Mouse (Mus musculus) brain, embryonic 14.5 days (tissue): ENCODE measurements around the gene Creb3l4. TPM values are rescaled to one million over a fixed set of nuclear protein-coding genes. Genes with fewer than 3 reads are reported as not detected.
"Not testable (repeated sequence)": the region's sequence is repeated elsewhere in the genome, so short reads cannot be mapped to it uniquely, and the experiment has no call there.

Source experiments
- DNase-seq: peaks from one replicate; pipeline ENCODE4 v3.0.0-alpha.2; 2011; ENCODE audit warnings: low read depth
- CTCF ChIP-seq: fragments of 200-500 bp; IDR thresholded peaks from 2 replicates; pipeline ENCODE4 v1.5.1; 2012; ENCODE audit warnings: inconsistent platforms, mild to moderate bottlenecking, moderate library complexity, borderline replicate concordance; ENCODE audit not compliant: insufficient read depth, insufficient read length; ENCODE audit errors: extremely low read depth
- POLR2A ChIP-seq: fragments of 200-500 bp; IDR thresholded peaks from 2 replicates; pipeline ENCODE4 v1.6.1; 2012; ENCODE audit warnings: mild to moderate bottlenecking, inconsistent platforms, borderline replicate concordance; ENCODE audit not compliant: poor library complexity, insufficient read depth, insufficient read length, severe bottlenecking; ENCODE audit errors: extremely low read depth
- polyA plus RNA-seq: library from polyadenylated mRNA; depleted of rRNA; stranded (reverse); fragments of >200 nt; gene quantifications from 2 replicates; pipeline ENCODE4 v1.2.3, GENCODE M21; 2012

Gene Creb3l4
- polyA plus RNA-seq, 1 experiment, result 1.3 TPM

GRCm38 (mm10) chr3:90258521-90258920 is 15.2 kb upstream of the Creb3l4 start:
- DNase-seq, result no peak

GRCm38 (mm10) chr3:90256731-90257530 is 13.6 kb upstream of the Creb3l4 start:
- TF ChIP-seq CTCF, result no peak
- TF ChIP-seq POLR2A, result no peak

More at GRCm38 (mm10) chr3:90258521-90258920, 15.2 kb upstream of the Creb3l4 start:
- TF ChIP-seq CTCF, result no peak
- no peak for TF ChIP-seq POLR2A

GRCm38 (mm10) chr3:90255784-90256353 is 12.6 kb upstream of the Creb3l4 start:
- TF ChIP-seq CTCF (no peak), POLR2A (no peak)
- no peak for DNase-seq

More at GRCm38 (mm10) chr3:90256731-90257530, 13.6 kb upstream of the Creb3l4 start:
- no peak for DNase-seq

GRCm38 (mm10) chr3:90255194-90255565 is 11.9 kb upstream of the Creb3l4 start:
- no peak for TF ChIP-seq POLR2A
- TF ChIP-seq CTCF, result no peak
- DNase-seq, result no peak

GRCm38 (mm10) chr3:90254419-90255193 is 11.3 kb upstream of the Creb3l4 start:
- no peak for DNase-seq
- TF ChIP-seq POLR2A (no peak), CTCF (no peak)

- peak; percentile 100 for DNase-seq
- TF ChIP-seq CTCF (no peak), POLR2A (peak; percentile 89)
Observed at GRCm38 (mm10) chr3:90253653-90254418, 10.5 kb upstream of the Creb3l4 start, which contains the start of gene Crtc2. Gene Crtc2 (plus strand): TSS chr3:90254163.

- DNase-seq, result not testable (repeated sequence)
Observed at GRCm38 (mm10) chr3:90253174-90253573, 9.9 kb upstream of the Creb3l4 start.

- DNase-seq, result not testable (repeated sequence)
Observed at GRCm38 (mm10) chr3:90252659-90253058, 9.3 kb upstream of the Creb3l4 start.

- DNase-seq, result not testable (repeated sequence)
Observed at GRCm38 (mm10) chr3:90251731-90252226, 8.5 kb upstream of the Creb3l4 start.

- no peak for TF ChIP-seq CTCF
- no peak for TF ChIP-seq POLR2A
- peak; percentile 3 for DNase-seq
Observed at GRCm38 (mm10) chr3:90250791-90251190, 7.5 kb upstream of the Creb3l4 start.

- TF ChIP-seq POLR2A, result no peak
- TF ChIP-seq CTCF, result no peak
- DNase-seq, result no peak
Observed at GRCm38 (mm10) chr3:90248746-90249100, 5.4 kb upstream of the Creb3l4 start.
